Mouse (Mus musculus) lung, embryonic 15.5 days (tissue): Measurements from ENCODE around the gene Vps54. TPM values are rescaled to one million over a fixed set of nuclear protein-coding genes. Genes with fewer than 3 reads are reported as not detected.

Experiments
- ATAC-seq: fragments of 200-750 bp; cut with Nextera tagmentation; 2 replicates; pipeline ENCODE4 v1.8.0; 2017; ENCODE audit warnings: moderate number of reproducible peaks, borderline replicate concordance; ENCODE audit not compliant: low FRiP score, low TSS enrichment; ENCODE audit errors: extremely low read depth
- H3K27ac ChIP-seq: fragments of 300-500 bp; sonication (generic); 2 replicates; pipeline ENCODE4 v1.5.1; 2015; ENCODE audit warnings: moderate library complexity, mild to moderate bottlenecking, inconsistent platforms
- H3K27me3 ChIP-seq: fragments of 300-500 bp; sonication (generic); 2 replicates; pipeline ENCODE4 v1.6.1; 2015; ENCODE audit warnings: inconsistent platforms
- H3K36me3 ChIP-seq: fragments of 300-500 bp; sonication (generic); 2 replicates; pipeline ENCODE4 v1.6.1; 2015; ENCODE audit warnings: inconsistent platforms
- H3K4me1 ChIP-seq: fragments of 300-500 bp; sonication (generic); 2 replicates; pipeline ENCODE4 v1.6.1; 2015; ENCODE audit warnings: inconsistent platforms
- H3K4me2 ChIP-seq: fragments of 300-500 bp; sonication (generic); 2 replicates; pipeline ENCODE4 v1.6.1; 2015; ENCODE audit warnings: inconsistent platforms, mild to moderate bottlenecking, moderate library complexity
- H3K4me3 ChIP-seq: fragments of 300-500 bp; sonication (generic); 2 replicates; pipeline ENCODE4 v1.5.1; 2015; ENCODE audit warnings: mild to moderate bottlenecking, inconsistent platforms
- H3K9ac ChIP-seq: fragments of 300-500 bp; sonication (generic); 2 replicates; pipeline ENCODE4 v1.6.1; 2015; ENCODE audit warnings: inconsistent platforms
- H3K9me3 ChIP-seq: fragments of 300-500 bp; sonication (generic); 2 replicates; pipeline ENCODE4 v1.6.1; 2016; ENCODE audit warnings: inconsistent platforms
- WGBS: fragments of 180-500 bp; shearing (Covaris S2); methylation state at CpG from one replicate; pipeline ENCODE4 v1.1.7; 2015; 5-methylcytosine and 5-hydroxymethylcytosine counted together
- polyA plus RNA-seq: library from polyadenylated mRNA; unstranded; fragments of >200 nt; fragmentation: Nextera tagmentation; extraction: Ambion mirVana; gene quantifications from 2 replicates; pipeline ENCODE4 v1.2.1, GENCODE M21; 2015

The Vps54 gene
- polyA plus RNA-seq, 1 experiment from 2014 or later, result 13.6 TPM

DNA sequence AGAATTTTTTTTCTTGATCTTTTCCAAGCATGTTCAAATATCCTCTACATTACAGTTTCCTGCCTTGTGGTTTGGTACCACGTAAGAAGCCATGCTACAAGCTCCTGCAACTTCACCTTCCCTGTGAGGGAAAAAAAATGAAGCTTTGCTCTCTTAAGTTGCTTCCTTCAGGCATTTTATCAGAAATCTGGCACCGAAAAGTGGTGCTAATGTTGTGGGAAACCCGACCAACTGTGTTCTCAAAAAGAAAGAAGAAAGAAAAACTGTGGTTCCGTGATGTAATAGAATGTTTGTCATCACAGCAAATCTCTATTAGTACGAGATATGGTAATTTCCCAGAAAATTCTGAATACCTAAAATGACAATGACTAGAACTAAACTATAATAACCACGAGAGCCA lies 15.0 kb upstream of the Vps54 start:
- WGBS, result 84% methylated on average over 6 of the region's 6 CpGs
- H3K9ac ChIP-seq, result no peak overlapping the region
- H3K4me2 ChIP-seq, result no peak overlapping the region
- no peaks in the 10 kb centered on the region for H3K9me3 ChIP-seq
- no peaks in the 10 kb centered on the region for H3K4me1 ChIP-seq
- no peak overlapping the region for H3K4me3 ChIP-seq
- H3K27me3 ChIP-seq, result no peaks in the 10 kb centered on the region
- no peak for ATAC-seq
- no peaks in the 10 kb centered on the region for H3K36me3 ChIP-seq
- no peak overlapping the region for H3K27ac ChIP-seq

DNA sequence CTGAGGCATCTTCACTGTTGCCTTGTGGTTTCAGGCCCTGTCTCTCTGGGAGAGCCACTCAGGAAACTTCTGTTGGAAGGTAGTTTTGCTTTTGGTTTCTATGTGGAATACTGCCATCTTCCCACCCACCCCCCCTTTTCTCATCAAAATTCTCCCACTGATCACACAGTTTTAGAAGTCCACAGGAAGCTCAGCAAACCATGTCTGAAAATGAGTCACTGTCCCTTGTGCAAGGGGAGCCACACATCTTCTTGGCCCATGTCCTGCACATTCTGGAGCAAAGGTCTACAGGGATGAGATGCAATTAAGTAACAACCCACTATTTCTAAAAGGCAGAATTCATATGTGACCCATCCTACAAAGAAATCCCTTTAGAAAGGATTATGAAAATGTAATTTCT lies 14.6 kb upstream of the Vps54 start:
- Histone ChIP-seq H3K27ac (no peak overlapping the region), H3K27me3 (no peaks in the 10 kb centered on the region), H3K4me2 (no peak overlapping the region), H3K4me1 (no peaks in the 10 kb centered on the region), H3K4me3 (no peak overlapping the region), H3K9me3 (no peaks in the 10 kb centered on the region), H3K9ac (no peak overlapping the region), H3K36me3 (no peaks in the 10 kb centered on the region)
- no peak for ATAC-seq

DNA sequence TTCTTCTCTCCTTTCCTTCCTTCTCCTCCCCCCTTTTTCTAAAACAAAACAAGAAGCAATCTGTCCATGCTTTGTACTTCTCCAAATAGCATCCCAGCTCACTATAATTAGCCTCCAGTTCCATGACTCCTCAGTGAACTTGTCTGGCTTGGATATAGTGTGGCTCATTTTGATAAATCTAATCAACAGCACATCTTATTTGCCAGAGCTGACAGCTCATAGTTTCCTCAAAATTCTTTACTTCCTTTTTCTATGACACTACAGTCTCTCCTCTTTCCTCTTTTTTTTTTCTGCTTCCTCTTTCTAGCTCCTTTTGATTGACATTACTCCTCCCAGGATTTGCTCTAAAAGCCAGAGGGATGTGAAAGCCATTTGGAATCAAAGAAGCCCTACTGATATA lies 14.1 kb upstream of the Vps54 start:
- no peak for ATAC-seq

DNA sequence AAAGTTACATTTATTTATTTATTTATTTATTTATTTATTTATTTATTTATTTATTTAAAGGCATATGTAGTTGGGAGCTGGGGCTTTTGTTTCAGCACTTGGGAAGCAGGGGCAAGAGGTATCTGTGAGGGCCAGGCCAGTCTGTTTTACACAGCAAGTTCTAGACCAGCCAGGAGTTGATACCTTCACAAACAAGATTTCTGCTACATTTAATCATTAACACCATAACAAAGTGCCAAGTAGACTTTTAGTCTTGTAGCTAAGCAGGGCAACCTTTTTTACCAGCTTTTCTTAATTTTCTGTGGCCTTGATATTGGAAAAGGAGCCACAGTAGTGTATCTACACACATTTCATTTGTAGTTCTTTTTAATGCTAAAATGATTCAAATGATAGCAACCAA lies 3.7 kb upstream of the Vps54 start:
- Histone ChIP-seq H3K4me1 (peaks cover 10% of the 10 kb centered on the region), H3K9ac (no peak overlapping the region), H3K4me2 (no peak overlapping the region), H3K9me3 (no peaks in the 10 kb centered on the region), H3K27me3 (no peaks in the 10 kb centered on the region), H3K4me3 (no peak overlapping the region), H3K27ac (no peak overlapping the region), H3K36me3 (no peaks in the 10 kb centered on the region)
- ATAC-seq, result no peak

More for the DNA sequence above, 14.1 kb upstream of the Vps54 start:
- Histone ChIP-seq H3K4me3 (no peak overlapping the region), H3K27ac (no peak overlapping the region), H3K27me3 (no peaks in the 10 kb centered on the region), H3K9me3 (no peaks in the 10 kb centered on the region), H3K4me2 (no peak overlapping the region), H3K36me3 (no peaks in the 10 kb centered on the region), H3K4me1 (no peaks in the 10 kb centered on the region), H3K9ac (no peak overlapping the region)

DNA sequence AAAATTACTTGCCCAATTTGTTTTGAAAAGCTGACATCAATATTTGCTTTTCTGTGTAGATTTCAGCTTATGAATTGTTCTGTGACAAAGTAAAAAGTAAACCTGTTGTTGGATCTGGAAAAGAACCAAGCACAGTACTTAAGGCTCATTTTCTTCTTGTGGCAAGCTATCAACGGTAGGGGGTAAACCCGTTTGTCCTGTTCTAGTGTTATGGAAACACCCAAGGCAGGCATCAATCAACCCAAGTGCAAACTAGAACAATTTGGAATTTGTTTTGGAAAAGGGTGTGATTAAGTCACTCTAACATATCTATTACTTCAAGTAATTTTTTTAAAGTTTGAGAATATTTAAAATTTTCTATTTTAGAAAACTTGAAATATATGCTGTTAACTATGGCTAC lies 3.3 kb upstream of the Vps54 start:
- 56% methylated on average over 2 of the region's 2 CpGs for WGBS
- no peaks in the 10 kb centered on the region for H3K9me3 ChIP-seq
- no peaks in the 10 kb centered on the region for H3K36me3 ChIP-seq
- ATAC-seq, result no peak
- peaks cover 12% of the 10 kb centered on the region for H3K4me1 ChIP-seq
- H3K9ac ChIP-seq, result no peak overlapping the region
- H3K4me3 ChIP-seq, result no peak overlapping the region
- no peak overlapping the region for H3K4me2 ChIP-seq
- no peak overlapping the region for H3K27ac ChIP-seq
- H3K27me3 ChIP-seq, result no peaks in the 10 kb centered on the region

DNA sequence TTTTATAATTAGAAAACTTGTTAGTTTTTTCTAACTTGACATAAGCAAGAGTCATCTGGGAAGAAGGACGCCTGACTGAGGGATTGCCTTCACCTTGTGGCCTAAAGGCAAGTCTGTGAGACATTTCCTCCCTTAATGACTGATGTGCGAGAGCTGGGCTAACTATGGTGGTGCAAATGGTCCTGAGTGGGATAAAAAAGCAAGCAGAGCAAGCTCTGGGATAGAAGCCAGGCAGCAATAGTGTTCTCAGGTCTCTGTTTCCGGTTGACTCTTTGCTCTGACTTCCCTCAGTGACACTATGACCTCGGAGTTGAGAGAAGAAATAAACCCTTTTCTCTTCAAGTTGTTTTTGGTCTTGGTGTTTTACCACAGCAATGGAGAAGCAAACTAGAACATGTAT lies 2.1 kb upstream of the Vps54 start:
- Histone ChIP-seq H3K27ac (0 out of 2 replicates have a peak overlapping the region, but pooled peaks have one; percentile 15), H3K36me3 (no peaks in the 10 kb centered on the region), H3K27me3 (no peaks in the 10 kb centered on the region), H3K9ac (no peak overlapping the region), H3K9me3 (no peaks in the 10 kb centered on the region), H3K4me1 (peaks cover 18% of the 10 kb centered on the region), H3K4me3 (no peak overlapping the region), H3K4me2 (no peak overlapping the region; the same call in 1 of the 2 replicates)
- no peak for ATAC-seq
- WGBS, result 53% methylated on average over 4 of the region's 4 CpGs

DNA sequence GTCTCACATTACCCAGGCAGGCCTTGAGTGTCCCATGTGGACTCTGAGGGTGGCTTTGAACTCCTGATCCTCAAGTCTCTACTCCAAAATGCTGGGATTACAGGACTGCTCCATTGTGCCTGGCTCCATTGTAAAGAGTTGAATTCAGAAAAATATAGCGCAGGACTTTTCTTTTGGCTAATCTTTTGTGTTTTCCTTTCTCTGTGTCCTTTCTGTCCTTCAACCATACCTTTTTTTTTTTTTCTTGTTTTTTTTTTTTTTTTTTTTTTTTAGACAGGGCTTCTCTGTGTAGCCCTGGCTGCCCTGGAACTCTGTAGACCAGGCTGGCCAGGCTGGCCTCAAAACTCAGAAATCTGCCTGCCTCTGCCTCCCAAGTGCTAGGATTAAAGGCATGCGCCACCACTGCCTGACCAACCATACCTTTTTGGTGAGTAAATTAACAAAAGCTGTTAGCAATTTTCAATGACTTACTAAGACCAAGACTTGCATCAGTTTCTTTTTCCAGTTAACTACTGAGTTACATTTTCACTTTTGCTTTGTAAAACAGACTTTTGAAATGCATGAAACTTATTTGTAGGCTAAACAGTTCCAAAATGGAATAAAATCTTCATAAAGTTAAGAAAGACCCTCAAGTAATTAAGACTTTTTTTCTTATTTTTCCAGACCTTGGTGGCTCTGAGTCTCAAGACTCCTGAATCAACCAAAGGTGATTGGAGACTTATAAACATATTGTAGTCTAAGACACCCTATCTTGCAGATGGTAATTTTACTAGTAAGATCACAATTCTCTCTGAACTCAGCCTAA lies 1.4 kb upstream of the Vps54 start:
- peaks cover 22% of the 10 kb centered on the region for H3K4me1 ChIP-seq
- no peak overlapping the region for H3K4me3 ChIP-seq
- H3K4me2 ChIP-seq, result peak overlapping the region; percentile 69
- H3K9ac ChIP-seq, result 0 out of 2 replicates have a peak overlapping the region, but pooled peaks have one; percentile 98
- H3K36me3 ChIP-seq, result no peaks in the 10 kb centered on the region
- 97% methylated on average over 2 of the region's 2 CpGs for WGBS
- peak overlapping the region; percentile 95; the same call in 1 of the 2 replicates for H3K27ac ChIP-seq
- ATAC-seq, result no peak
- H3K27me3 ChIP-seq, result no peaks in the 10 kb centered on the region
- no peaks in the 10 kb centered on the region for H3K9me3 ChIP-seq

DNA sequence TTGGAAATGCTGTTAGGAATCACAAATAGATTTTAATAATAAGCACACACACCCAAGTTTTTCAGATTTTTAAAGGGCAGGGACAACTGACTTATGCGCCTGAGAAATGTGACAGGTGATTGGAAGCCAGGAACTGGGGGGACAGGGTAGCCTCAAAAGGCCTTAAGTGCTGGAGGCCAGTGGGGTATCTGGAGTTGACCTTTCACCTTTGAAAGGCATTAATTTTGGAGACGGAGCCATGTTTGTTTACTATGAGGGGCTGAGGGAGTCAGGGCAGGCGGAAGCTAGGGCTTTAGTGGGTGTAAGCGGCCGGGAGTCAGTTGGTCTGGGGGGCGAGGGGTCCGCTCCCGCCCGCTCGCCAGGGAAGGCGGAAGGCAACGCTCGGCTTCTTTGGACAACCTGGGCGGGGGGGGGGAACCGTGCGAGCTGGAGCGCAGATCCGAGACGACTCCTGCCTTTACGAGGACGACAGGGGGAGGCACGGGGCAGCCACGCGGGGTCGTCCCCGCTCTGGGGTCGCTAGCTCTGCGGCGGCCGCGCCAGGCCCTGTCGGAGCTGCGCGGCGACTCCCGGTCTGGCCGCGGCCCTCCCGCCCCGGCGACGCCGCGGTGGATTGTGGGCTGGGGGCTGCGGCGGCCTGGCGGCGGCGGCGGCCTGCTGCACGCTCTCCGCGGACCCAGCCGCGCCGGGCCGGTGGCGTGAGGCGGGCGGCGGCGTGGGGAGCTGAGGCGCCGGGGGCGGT lies 631 bp upstream of the Vps54 start:
- Histone ChIP-seq H3K4me3 (peak overlapping the region; percentile 96), H3K27ac (peak overlapping the region; percentile 95), H3K27me3 (no peaks in the 10 kb centered on the region), H3K9ac (peak overlapping the region; percentile 98), H3K4me1 (peaks cover 22% of the 10 kb centered on the region), H3K9me3 (no peaks in the 10 kb centered on the region), H3K4me2 (peak overlapping the region; percentile 69), H3K36me3 (no peaks in the 10 kb centered on the region)
- ATAC-seq, result peak; percentile 78; the same call in 1 of the 2 replicates
- WGBS, result under 1% methylated on average over 43 of the region's 65 CpGs

DNA sequence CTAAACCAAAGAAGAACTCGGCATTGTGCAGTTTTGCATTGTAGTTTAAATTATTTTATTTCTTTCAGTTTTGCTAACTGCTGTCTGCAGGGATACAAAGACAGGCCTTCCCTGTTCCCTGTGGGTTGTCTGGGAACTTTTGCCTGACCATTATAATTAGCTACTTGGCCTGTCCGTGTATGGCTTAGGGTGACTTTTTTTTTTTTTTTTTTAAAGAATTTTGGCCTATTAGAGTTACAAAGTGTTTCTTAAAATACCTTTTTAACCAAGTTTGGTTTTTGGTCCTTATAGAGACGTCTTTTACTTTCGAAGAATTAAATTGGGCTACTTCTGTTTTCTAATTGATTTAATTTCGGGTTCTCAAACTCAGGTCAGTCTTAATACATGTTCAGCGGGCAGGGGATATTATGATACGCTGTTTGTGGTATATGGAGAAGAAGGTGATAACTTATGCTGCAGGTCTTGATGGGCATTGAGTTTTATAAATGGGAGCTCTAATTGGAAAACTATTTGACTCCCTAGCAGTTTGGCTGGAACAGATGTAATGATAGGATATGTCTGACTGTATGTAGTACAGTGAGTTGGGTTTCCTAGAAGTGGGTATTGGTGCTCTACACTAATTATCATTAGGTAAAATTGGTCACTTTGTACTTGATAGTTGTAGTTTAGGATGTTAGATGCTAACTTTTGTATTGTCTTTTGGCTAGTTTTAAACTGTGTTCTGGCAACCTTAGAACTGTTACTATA lies 855 bp downstream of the Vps54 start:
- Histone ChIP-seq H3K4me2 (peak overlapping the region; percentile 69), H3K4me1 (peaks cover 22% of the 10 kb centered on the region), H3K9ac (peak overlapping the region; percentile 98), H3K27me3 (no peaks in the 10 kb centered on the region), H3K9me3 (no peaks in the 10 kb centered on the region), H3K27ac (peak overlapping the region; percentile 95), H3K36me3 (no peaks in the 10 kb centered on the region), H3K4me3 (peak overlapping the region; percentile 96)
- ATAC-seq, result no peak
- 21% methylated on average over 7 of the region's 7 CpGs for WGBS

DNA sequence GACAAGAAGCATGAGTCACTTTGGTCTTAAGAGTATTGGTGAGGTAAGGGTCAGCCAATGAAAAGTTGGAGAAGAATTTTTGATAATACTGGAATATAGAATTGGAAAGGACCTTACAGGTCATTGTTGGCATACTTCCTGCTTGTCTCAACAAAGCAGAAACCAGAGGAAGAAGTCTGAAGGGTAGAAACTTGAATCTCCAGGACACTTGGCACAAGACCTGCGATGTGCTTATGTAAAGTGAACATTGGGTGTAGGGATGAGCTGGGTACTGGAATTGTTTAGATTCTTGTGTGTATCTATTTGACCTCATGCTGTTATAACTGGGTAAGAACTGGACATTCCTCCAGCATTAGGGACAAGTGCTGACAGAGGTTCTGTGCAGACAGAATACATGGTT lies 2.3 kb downstream of the Vps54 start:
- no peak overlapping the region for H3K27ac ChIP-seq
- no peaks in the 10 kb centered on the region for H3K9me3 ChIP-seq
- WGBS, result 36% methylated on average over 1 of the region's 1 CpGs
- H3K27me3 ChIP-seq, result no peaks in the 10 kb centered on the region
- no peak overlapping the region for H3K9ac ChIP-seq
- H3K4me2 ChIP-seq, result 0 out of 2 replicates have a peak overlapping the region, but pooled peaks have one; percentile 26
- peaks cover 22% of the 10 kb centered on the region for H3K4me1 ChIP-seq
- H3K4me3 ChIP-seq, result no peak overlapping the region
- ATAC-seq, result no peak
- H3K36me3 ChIP-seq, result peaks cover 1% of the 10 kb centered on the region; the same call in 1 of the 2 replicates

DNA sequence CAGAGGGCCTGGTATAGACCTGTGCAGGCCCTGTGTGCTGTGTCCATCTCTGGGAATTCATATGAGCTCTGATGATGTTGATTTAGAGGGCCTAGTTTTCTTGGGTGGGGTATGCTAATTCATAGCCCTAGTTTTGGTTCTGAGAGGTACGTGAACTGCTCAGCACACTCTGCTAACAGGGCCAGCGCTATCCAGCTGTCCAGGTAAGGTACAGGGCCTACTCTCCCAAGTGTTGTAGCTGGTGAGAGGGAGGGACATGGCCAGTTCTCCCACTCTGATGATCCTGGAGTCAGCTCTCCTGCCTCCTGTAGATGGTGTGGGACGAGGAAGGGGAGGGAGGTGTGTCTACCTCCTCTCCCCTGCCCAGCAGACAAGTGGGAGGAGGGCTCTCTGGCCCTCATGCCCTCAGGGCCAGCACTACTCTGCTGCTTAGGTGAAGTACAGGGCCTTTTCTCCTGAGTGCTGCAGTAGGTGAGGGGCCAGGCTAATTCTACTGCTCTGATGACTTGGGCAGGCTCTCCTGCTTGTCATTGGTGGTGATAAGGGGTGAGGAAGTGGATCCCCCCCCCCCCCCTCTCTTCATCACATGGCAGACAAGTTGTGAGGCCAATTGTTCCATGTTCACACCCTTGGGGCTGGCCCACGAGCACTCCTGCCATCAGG lies 8.3 kb downstream of the Vps54 start:
- WGBS, result 70% methylated on average over 4 of the region's 4 CpGs
- H3K36me3 ChIP-seq, result peaks cover 4% of the 10 kb centered on the region; the same call in 1 of the 2 replicates
- H3K27ac ChIP-seq, result no peak overlapping the region
- no peaks in the 10 kb centered on the region for H3K27me3 ChIP-seq
- H3K9ac ChIP-seq, result no peak overlapping the region
- H3K4me2 ChIP-seq, result no peak overlapping the region
- ATAC-seq, result no peak
- H3K9me3 ChIP-seq, result no peaks in the 10 kb centered on the region
- H3K4me1 ChIP-seq, result peaks cover 5% of the 10 kb centered on the region; the same call in 1 of the 2 replicates
- no peak overlapping the region for H3K4me3 ChIP-seq
